Comparison of ENCODE assay signal across 8 mouse cellular contexts in the genomic region with DNA sequence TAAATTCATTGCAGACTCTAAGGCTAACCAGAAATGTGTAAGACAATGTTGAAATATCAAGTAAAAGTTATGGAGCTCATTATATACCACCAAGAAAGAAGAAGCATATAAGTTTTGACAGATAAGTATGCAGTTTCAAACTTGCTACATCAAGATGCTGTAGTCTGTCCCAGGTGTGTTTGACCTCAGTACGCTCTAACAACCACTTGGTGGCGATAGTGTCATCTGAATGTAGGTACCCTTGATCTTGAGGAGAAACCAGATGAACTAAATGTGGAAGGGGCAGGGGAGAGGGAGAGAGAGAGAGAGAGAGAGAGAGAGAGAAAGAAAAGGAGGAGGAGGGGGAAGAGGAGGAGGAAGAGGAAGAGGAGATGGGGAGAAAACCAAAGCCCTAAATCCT. TPM values are rescaled to one million over a fixed set of nuclear protein-coding genes. Genes with fewer than 3 reads are reported as not detected.
A peak's percentile ranks its signal among the peaks of the same experiment; 100 is the strongest.
DNase-seq lines count a peak whose midpoint lies in the region; ATAC-seq lines count a peak whose summit lies in the region.

No protein-coding gene starts in this region.

- no peaks in the 10 kb centered on the region for H3K36me3 ChIP-seq in forebrain, embryonic 12.5 days (replicated peaks)
- no peaks in the 10 kb centered on the region for H3K36me3 ChIP-seq in forebrain, embryonic 10.5 days (replicated peaks)
- H3K36me3 ChIP-seq in midbrain, embryonic 12.5 days: no peaks in the 10 kb centered on the region
- H3K36me3 ChIP-seq in midbrain, embryonic 15.5 days (replicated peaks): no peaks in the 10 kb centered on the region

- H3K4me3 ChIP-seq in forebrain, embryonic 12.5 days (replicated peaks): no peak overlapping the region
- no peak overlapping the region for H3K4me3 ChIP-seq in forebrain, embryonic 10.5 days
- no peak overlapping the region for H3K4me3 ChIP-seq in midbrain, embryonic 12.5 days
- H3K4me3 ChIP-seq in midbrain, embryonic 15.5 days: no peak overlapping the region

- H3K27me3 ChIP-seq in forebrain, embryonic 12.5 days: no peaks in the 10 kb centered on the region
- H3K27me3 ChIP-seq in forebrain, embryonic 10.5 days (ENCODE audit: poor library complexity, severe bottlenecking): no peaks in the 10 kb centered on the region
- no peaks in the 10 kb centered on the region for H3K27me3 ChIP-seq in midbrain, embryonic 12.5 days
- H3K27me3 ChIP-seq in midbrain, embryonic 15.5 days (replicated peaks): no peaks in the 10 kb centered on the region

- no peak overlapping the region for H3K9ac ChIP-seq in forebrain, embryonic 12.5 days
- H3K9ac ChIP-seq in midbrain, embryonic 12.5 days (replicated peaks): no peak overlapping the region
- H3K9ac ChIP-seq in midbrain, embryonic 15.5 days: no peak overlapping the region

- no peak overlapping the region for H3K27ac ChIP-seq in forebrain, embryonic 12.5 days
- H3K27ac ChIP-seq in forebrain, embryonic 10.5 days: no peak overlapping the region
- H3K27ac ChIP-seq in midbrain, embryonic 12.5 days (replicated peaks): no peak overlapping the region
- H3K27ac ChIP-seq in midbrain, embryonic 15.5 days: no peak overlapping the region

- no peak overlapping the region for H3K4me2 ChIP-seq in forebrain, embryonic 12.5 days
- no peak overlapping the region for H3K4me2 ChIP-seq in midbrain, embryonic 12.5 days (replicated peaks)
- H3K4me2 ChIP-seq in midbrain, embryonic 15.5 days: no peak overlapping the region

- no peaks in the 10 kb centered on the region for H3K9me3 ChIP-seq in forebrain, embryonic 12.5 days
- H3K9me3 ChIP-seq in forebrain, embryonic 10.5 days: no peaks in the 10 kb centered on the region
- H3K9me3 ChIP-seq in midbrain, embryonic 12.5 days: no peaks in the 10 kb centered on the region
- H3K9me3 ChIP-seq in midbrain, embryonic 15.5 days: no peaks in the 10 kb centered on the region

- DNase-seq in forebrain, embryonic 10.5 days (ENCODE audit: extremely low spot score, low spot score): no peak
- peak; percentile 48 to 49 for DNase-seq in cerebellum, postnatal 14 days
- peak; percentile 37 for DNase-seq in kidney, adult 9 months
- DNase-seq in testis, postnatal 14 days (ENCODE audit: low spot score): no peak
- no peak for DNase-seq in adrenal gland, postnatal 4 days (ENCODE audit: low spot score in 2 of 2)

- H3K4me1 ChIP-seq in forebrain, embryonic 12.5 days: no peaks in the 10 kb centered on the region
- no peaks in the 10 kb centered on the region for H3K4me1 ChIP-seq in forebrain, embryonic 10.5 days
- no peaks in the 10 kb centered on the region for H3K4me1 ChIP-seq in midbrain, embryonic 12.5 days
- H3K4me1 ChIP-seq in midbrain, embryonic 15.5 days: no peaks in the 10 kb centered on the region

- WGBS in forebrain, embryonic 12.5 days: 3% methylated on average over 2 of the region's 2 CpGs
- WGBS in forebrain, embryonic 10.5 days: 5% methylated on average over 2 of the region's 2 CpGs
- WGBS in midbrain, embryonic 12.5 days: 4% methylated on average over 2 of the region's 2 CpGs
- WGBS in midbrain, embryonic 15.5 days: 6% methylated on average over 2 of the region's 2 CpGs

- peak; percentile 65; the same call in 1 of the 2 replicates for ATAC-seq in forebrain, embryonic 12.5 days (ENCODE audit: low FRiP score)
- ATAC-seq in midbrain, embryonic 12.5 days (ENCODE audit: low FRiP score, low read depth): peak; percentile 68
- ATAC-seq in midbrain, embryonic 15.5 days (replicated peaks): no peak; the same call in 1 of the 2 replicates

RNA-seq across cellular contexts. Expression of a gene that starts 36.1 kb away (rescaled TPM):
- polyA plus RNA-seq in forebrain, embryonic 12.5 days (2016; fragmentation: Nextera tagmentation; extraction: Ambion mirVana): 0.11 TPM in 1 of 2 replicates, not detected in the other
- polyA plus RNA-seq in forebrain, embryonic 10.5 days (2016; fragmentation: Nextera tagmentation; extraction: Ambion mirVana): not detected in 2 replicates
- polyA plus RNA-seq in midbrain, embryonic 12.5 days (2016; fragmentation: Nextera tagmentation; extraction: Ambion mirVana): not detected in 2 replicates
- polyA plus RNA-seq in midbrain, embryonic 15.5 days (2015; fragmentation: Nextera tagmentation; extraction: Ambion mirVana): not detected in 2 replicates
- not detected for total RNA-seq in adrenal gland, postnatal 4 days (2021)

RNA-seq across cellular contexts. Expression of a gene that starts 59.5 kb away (rescaled TPM):
- polyA plus RNA-seq in forebrain, embryonic 12.5 days (2016; fragmentation: Nextera tagmentation; extraction: Ambion mirVana): not detected in 2 replicates
- polyA plus RNA-seq in forebrain, embryonic 10.5 days (2016; fragmentation: Nextera tagmentation; extraction: Ambion mirVana): 0.11 TPM in 1 of 2 replicates, not detected in the other
- not detected in 2 replicates for polyA plus RNA-seq in midbrain, embryonic 12.5 days (2016; fragmentation: Nextera tagmentation; extraction: Ambion mirVana)
- 0.08 TPM in 1 of 2 replicates, not detected in the other for polyA plus RNA-seq in midbrain, embryonic 15.5 days (2015; fragmentation: Nextera tagmentation; extraction: Ambion mirVana)
- not detected for total RNA-seq in adrenal gland, postnatal 4 days (2021)

Comparison
In these comparisons a context has a peak if more than half of its experiments do, and no peak if none do; other contexts are left out.
1. DNase-seq: peak in cerebellum, postnatal 14 days (2 of 2) and kidney, adult 9 months (single experiment); none in forebrain, embryonic 10.5 days (single experiment), testis, postnatal 14 days (single experiment) and adrenal gland, postnatal 4 days (0 of 2).